Comparison of ENCODE assay signal across 13 mouse cellular contexts in genomic region chr9:118682154-118682553, GRCm38 (mm10).
"Had no signal": no experiment of that assay in that cellular context is flagged by ENCODE, and none has a peak within 500 bp of the region (broad histone marks: within the 10 kb centered on the region; RNA-seq: fewer than 3 reads in every experiment).

No protein-coding gene starts in this region.

- H3K27me3 ChIP-seq: liver, embryonic 15.5 days; midbrain, embryonic 12.5 days; stomach, embryonic 15.5 days had no signal

- H3K27ac ChIP-seq: left cerebral cortex, adult 2 months; liver, embryonic 15.5 days; macrophage; midbrain, embryonic 12.5 days; stomach, embryonic 15.5 days had no signal

- DNase-seq: kidney, adult 18-20 months; kidney, postnatal 25 days; right cerebral cortex, postnatal 14 days; thymus, adult 2 months; thymus, postnatal 36 days had no signal

- H3K36me3 ChIP-seq: liver, embryonic 15.5 days; midbrain, embryonic 12.5 days; stomach, embryonic 15.5 days had no signal

- H3K9me3 ChIP-seq: limb, embryonic 10.5 days; liver, embryonic 15.5 days; midbrain, embryonic 12.5 days; stomach, embryonic 15.5 days had no signal

- H3K9ac ChIP-seq: liver, embryonic 15.5 days; midbrain, embryonic 12.5 days; stomach, embryonic 15.5 days had no signal

- H3K4me2 ChIP-seq: liver, embryonic 11.5 days; liver, embryonic 15.5 days; midbrain, embryonic 12.5 days; stomach, embryonic 15.5 days had no signal

- H3K4me3 ChIP-seq: left cerebral cortex, adult 2 months; limb, embryonic 10.5 days; liver, embryonic 15.5 days; megakaryocyte, embryonic 14.5 days; midbrain, embryonic 12.5 days; stomach, embryonic 15.5 days had no signal
